Mouse (Mus musculus) activated CD4-positive, CD25-positive, alpha-beta regulatory T cell, adult 4 months (primary cell): ENCODE results near the gene Vps18. TPM values are rescaled to one million over a fixed set of nuclear protein-coding genes. Genes with fewer than 3 reads are reported as not detected.
A peak's percentile ranks its signal among the peaks of the same experiment; 100 is the strongest.

ENCODE experiments used
- ATAC-seq: one replicate; pipeline ENCODE4 v1.8.0; 2017
- polyA plus RNA-seq, 2 experiments: library from polyadenylated mRNA; unstranded; fragments of 100-300 nt; shearing (Covaris generic); gene quantifications; one replicate each; pipeline ENCODE4 v1.2.1; 2017

Gene Vps18
- polyA plus RNA-seq = 1 to 10 TPM; 4.7 to 7.1 TPM

DNA sequence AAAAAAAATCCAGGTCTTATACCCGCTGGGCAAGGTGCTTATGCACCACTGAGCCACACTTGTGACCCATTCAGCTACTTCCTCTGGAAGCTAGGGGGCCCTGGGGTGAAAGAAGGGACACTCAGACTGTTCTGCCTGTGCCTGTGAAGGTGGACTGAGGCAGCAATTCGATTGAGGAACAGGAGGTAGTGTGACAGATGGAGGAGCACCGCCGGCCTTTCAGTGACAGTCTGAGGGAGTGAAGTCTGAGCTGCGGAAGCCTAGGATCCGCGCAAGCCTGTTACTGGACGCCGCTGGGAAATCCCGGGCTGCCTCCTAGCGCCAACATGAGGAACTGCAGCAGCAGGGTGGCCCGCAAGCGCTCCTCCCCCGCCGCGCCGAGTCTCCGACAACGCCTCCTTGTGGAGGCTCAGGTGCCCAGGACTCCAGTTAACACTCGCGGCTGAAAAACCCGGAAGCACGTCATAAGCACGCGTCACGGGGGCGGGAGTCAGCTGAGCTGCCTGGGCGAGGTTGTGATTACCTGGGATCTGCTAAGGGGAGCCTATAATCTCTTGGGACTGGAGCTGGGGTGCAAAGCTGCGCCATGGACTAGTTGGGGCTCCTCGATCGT, at the start of gene Vps18:
Gene Vps18 (plus strand): TSS at position 471 of the 613 bp plus-strand sequence.
- ATAC-seq = peak; percentile 97

DNA sequence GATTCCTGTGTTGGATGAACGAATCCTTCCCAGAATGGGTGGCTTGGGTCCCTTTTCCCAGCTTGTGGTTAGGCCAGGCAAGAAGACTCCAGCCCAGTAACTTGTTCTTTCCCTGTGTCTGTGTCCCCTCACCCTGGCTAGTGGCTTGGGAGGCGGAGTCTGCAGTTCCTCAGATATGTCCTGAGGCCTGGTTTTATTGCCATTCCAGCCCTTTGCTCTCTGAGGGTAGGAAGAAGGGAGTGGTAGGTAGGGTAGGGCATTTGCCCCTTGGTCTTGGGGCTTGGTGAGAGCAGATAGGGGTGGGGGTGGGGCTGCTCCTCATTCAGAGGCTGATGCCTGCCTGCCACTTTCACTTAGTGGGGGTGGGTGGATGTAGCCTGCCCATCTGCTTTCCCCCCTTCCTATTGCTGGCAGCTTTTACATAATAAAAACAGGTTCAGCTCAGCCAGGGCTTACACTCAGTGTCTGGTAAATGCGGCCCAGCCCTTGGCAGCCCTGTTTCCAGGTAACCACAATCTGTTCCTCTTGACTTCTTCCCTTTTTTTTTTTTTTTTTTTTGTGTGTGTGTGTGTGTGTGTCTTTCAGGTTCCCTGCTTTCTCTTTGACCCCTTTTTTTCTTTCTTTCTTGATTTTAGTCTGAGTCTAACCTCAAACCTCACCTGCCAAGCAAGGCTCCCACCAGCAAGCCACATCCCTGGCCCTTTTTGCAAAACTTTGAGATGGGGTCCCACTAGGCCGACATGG, 48.3 kb upstream of the Vps18 start:
- no peak for ATAC-seq

GRCm38 (mm10) chr2:119240819-119241186, 47.7 kb upstream of the Vps18 start:
- ATAC-seq = no peak

DNA sequence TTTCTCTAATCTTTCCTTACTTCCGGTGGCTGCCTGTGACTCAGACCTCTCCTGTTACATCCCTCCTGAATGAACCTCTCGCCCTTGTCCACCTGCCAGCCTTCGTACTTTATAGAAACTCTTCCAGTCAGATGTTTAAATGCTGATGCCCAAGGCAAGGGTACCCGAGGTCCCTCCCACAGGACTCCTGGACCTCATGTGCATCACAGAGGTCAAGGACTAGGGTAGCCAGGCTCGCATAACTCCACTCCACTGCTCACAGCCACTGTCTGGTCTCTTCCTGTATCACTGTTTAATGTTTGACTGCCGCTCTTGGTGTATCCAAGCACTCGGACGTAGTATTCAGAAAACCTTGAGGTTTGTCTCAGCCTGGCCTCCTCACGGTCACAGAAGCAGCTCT, 46.0 kb upstream of the Vps18 start:
- ATAC-seq = no peak

GRCm38 (mm10) chr2:119245246-119245645, 43.3 kb upstream of the Vps18 start:
- no peak for ATAC-seq

DNA sequence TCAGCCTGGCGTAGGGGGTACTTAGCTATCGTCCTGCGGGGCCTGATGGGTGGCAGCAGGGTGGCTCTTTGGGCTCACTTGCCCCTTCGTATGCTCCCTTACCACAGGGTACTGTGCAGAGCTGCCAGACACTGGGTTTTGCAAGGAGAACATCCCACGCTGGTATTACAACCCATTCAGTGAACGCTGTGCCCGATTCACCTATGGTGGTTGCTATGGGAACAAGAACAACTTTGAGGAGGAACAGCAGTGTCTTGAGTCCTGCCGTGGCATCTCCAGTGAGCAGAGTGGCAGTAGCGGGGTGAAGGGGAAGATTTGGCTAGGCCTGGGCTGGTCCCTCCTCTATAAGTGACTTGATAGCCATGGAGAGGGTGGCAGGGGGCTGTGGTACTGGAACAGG, 40.6 kb upstream of the Vps18 start:
- no peak for ATAC-seq

DNA sequence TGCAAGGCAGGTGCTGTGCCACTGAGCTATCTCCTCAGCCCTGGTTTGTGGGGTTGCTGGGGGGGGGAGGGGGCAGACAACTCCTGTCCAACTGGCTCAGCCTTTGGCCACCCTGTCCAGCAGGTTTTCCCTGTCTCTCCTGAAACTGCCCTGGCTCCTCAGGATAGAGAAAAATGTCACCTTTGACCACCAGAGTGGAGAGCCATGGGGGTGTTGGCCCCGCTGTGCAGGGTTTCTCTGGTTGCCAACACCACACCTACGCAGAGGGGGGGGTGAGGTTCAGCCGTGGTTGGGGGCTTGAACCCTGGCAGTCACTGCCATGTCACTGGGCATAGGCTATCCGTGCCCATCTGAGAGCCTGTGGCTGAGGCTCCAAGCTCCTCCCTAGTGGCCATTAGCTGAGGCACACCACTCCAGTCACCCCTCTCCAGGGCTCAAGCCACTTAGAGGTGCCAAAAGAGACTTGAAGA, 38.9 kb upstream of the Vps18 start:
- no peak for ATAC-seq

DNA sequence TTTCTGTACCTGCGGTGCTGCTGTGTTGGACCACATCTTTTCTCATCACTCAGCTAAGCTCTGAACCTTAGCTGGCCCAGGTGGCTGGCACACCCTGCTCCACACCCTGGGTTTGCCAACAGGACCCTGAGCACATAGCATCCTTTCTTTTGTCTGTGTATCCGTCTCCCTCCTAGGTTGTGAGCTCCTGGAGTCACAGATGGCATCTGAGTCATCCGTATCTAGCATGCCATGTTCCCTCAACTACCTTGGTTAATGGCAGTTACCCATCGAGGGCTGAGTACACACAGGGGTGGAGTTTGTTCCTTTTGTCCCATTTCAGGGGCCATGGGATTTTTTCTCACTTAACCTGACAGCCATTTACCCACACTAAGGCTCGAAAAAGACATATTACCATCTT, 38.2 kb upstream of the Vps18 start:
- ATAC-seq = no peak

DNA sequence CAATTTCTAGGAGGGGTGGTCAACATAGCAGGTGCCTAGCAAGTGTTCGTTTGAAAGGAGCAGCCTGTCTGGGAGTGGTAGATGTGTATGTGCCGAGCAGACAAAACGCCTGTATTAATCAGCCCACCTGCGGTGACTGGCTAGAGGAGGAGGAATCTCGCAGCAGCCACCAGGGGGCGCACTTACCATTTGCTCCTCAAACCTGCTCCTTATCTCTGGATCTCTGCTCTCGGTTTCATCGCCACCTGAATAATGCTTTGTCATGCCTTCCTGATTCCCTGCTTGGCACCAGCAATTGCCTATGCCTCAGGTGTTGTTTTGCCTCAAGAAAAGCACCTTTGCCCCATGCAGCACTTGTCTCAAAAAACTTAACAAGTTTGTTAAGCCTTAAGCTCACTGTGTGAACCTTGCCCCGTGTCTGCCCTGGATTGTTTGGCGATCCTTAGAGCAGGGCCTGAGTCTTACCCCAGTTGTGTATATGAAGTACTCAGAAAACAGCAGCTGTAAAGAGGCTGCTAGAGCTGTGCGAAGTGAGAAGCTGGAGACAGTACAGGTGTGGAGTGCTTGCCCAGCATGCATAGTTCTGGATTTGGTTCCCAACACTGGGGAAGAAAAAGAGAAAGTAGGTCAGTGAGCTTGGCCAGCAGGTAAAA, 37.6 kb upstream of the Vps18 start:
- ATAC-seq = peak; percentile 95

DNA sequence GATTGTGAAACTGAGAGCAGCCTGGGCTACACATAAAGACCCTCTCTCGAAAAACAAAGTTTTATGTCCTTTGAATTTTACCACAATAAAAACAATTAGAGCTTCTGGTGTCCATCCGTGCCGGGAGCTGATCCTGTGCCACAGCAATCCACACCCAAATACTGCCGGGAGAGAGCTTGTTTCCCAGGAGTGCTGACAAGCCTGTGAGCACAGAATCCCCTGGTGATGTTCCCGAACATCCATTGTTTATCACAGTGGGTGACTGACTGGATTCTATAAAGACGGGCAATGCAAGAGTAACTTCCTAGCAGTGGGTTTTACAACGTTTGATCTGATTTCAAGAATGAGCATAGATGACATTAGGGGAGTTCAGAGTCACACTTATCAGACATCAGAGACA, 33.6 kb upstream of the Vps18 start:
- no peak for ATAC-seq

- ATAC-seq = no peak
These were observed 28.0 kb upstream of the Vps18 start for GRCm38 (mm10) chr2:119260518-119260917.

DNA sequence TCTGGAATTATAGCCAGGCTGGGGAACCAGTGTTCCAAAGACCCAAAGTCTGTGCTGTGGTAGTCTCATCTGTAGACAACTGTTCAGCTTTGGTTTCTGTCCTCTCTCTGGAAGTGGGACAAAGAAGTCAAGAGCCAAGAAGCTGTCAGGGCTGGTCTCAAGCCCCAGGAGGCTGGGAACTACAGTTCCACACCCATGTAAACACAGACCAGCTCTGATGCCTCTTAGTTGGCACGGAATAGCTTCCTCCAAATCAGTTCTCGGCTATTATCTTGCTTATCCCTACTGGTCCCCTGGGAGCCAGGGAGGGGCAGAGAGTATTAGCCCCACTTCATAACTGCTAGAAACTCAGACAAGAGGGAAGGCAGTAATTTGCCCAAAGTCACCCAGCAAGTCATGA, 27.2 kb upstream of the Vps18 start:
- ATAC-seq = no peak

- ATAC-seq = no peak
These were observed 25.6 kb upstream of the Vps18 start for GRCm38 (mm10) chr2:119262978-119263377.

- ATAC-seq = no peak
These were observed 24.7 kb upstream of the Vps18 start for GRCm38 (mm10) chr2:119263813-119264212.

- no peak for ATAC-seq
These were observed 18.3 kb upstream of the Vps18 start for GRCm38 (mm10) chr2:119270286-119270642.

GRCm38 (mm10) chr2:119270643-119271331, 17.8 kb upstream of the Vps18 start, which contains the start of gene Rhov:
Rhov (minus strand) TSS chr2:119271272.
- peak; percentile 66 for ATAC-seq

GRCm38 (mm10) chr2:119274126-119274525, 14.4 kb upstream of the Vps18 start:
- ATAC-seq = no peak

GRCm38 (mm10) chr2:119276926-119277325, 11.6 kb upstream of the Vps18 start:
- no peak for ATAC-seq

- no peak for ATAC-seq
These were observed 10.7 kb upstream of the Vps18 start for GRCm38 (mm10) chr2:119277810-119278209.

DNA sequence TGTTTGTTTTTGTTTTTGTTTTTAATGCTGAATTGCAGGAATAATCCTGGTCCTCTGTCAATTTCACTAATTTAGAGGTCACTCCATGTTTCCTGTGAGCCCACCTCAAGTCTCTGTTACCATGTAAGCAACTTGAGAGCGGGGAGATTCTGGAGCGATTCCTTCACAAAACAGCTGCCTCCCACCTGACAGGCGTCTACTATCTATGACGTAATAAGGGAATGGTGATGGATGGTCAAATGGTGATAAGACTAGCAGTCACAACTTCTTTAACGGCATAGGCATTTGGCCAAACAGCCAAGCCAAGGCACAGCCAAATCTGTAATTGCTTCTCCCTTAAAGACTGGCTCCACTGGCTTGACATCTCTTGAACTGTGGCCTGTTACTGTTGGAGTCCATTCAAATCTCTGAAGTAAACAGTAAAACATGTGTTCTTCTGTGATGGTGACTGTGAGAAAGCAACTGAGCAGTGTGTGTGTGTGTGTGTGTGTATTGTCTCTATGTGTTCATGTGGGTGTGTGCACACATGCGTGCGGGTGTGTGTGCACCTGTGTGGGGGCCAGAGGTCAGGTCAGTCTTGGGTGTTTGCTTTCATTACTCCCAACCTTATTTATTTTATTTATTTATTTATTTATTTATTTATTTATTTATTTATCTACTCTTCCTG, 6.5 kb upstream of the Vps18 start:
- ATAC-seq = no peak

GRCm38 (mm10) chr2:119287372-119287771, 1.2 kb upstream of the Vps18 start:
- no peak for ATAC-seq

DNA sequence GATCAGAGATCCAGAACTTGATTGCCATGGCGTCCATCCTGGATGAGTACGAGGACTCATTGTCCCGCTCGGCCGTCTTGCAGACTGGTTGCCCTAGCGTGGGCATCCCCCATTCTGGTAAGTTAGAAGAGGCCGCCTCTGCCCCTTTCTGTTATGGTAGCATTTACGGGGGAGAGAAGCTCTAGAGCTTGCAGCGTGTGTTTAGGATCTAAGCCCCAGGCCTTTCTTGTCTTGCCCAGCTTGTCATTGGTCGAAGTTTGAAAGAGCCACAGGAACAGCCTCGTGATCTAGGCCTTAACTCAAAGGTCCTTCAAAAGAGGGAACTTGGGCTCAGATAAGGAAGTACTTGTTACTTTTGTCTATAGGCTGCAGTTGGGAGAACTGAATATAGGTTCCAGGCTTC, 475 bp downstream of the Vps18 start:
- no peak for ATAC-seq

DNA sequence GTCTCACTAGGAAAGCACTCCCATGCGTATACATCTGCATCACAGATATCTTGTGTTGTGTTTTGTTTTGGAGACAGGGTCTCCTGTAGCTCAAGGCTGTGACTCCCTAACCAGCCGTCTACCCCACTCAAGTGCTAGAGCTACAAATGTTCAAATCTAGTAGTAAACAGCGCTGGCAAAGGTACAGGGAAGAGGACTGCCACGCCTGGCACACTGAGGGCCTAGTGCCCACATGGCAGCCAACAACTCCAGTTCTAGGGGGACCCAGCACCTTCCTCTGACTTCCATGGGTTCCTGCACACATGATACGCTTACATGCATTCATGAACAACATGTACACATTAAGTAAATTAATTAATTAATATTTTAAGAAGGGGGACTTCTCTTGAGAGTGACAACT, 3.7 kb downstream of the Vps18 start:
- no peak for ATAC-seq
